Mouse (Mus musculus) kidney, embryonic 15.5 days (tissue): ENCODE measurements around the gene Ankfy1. TPM values are rescaled to one million over a fixed set of nuclear protein-coding genes. Genes with fewer than 3 reads are reported as not detected.

Experiments
- microRNA-seq: library from miRNA; unstranded; fragments of <30 nt; microRNA quantifications from one replicate; pipeline ENCODE4, GENCODE M21; 2016
- polyA plus RNA-seq: library from polyadenylated mRNA; unstranded; fragments of >200 nt; fragmentation: Nextera tagmentation; extraction: Ambion mirVana; gene quantifications from 2 replicates; pipeline ENCODE4 v1.2.1, GENCODE M21; 2015

Ankfy1 gene
- polyA plus RNA-seq, 1 experiment from 2014 or later = 23.7 TPM

Small RNA genes within 50 kb of the gene (microRNA-seq; reads per million reads assigned to microRNA genes)
- not detected for gene Gm25678

Other genes starting within 250 kb of the Ankfy1 start
- gene Mybbp1a, start 248.7 kb upstream of the Ankfy1 start, polyA plus RNA-seq = 162 and 184 TPM in 2 replicates
- 2.9 and 3.4 TPM in 2 replicates for gene Spns2, start 200.1 kb upstream of the Ankfy1 start, polyA plus RNA-seq
- 0.27 and 0.35 TPM in 2 replicates for gene Spns3, start 139.5 kb upstream of the Ankfy1 start, polyA plus RNA-seq
- gene Ube2g1, start 82.7 kb upstream of the Ankfy1 start, polyA plus RNA-seq = 69.8 and 74.6 TPM in 2 replicates
- gene Cyb5d2, start 106.1 kb downstream of the Ankfy1 start, polyA plus RNA-seq = 5.2 and 6.4 TPM in 2 replicates
- 7.9 and 8.9 TPM in 2 replicates for gene Zzef1, start 106.2 kb downstream of the Ankfy1 start, polyA plus RNA-seq